Mouse (Mus musculus): ENCODE data around the gene Map7d3. TPM values are rescaled to one million over a fixed set of nuclear protein-coding genes. Genes with fewer than 3 reads are reported as not detected.

Map7d3 gene
- polyA plus RNA-seq (2014; fragmentation: Nextera tagmentation; extraction: Ambion mirVana) = 3.0 and 3.2 TPM in 2 replicates

DNA sequence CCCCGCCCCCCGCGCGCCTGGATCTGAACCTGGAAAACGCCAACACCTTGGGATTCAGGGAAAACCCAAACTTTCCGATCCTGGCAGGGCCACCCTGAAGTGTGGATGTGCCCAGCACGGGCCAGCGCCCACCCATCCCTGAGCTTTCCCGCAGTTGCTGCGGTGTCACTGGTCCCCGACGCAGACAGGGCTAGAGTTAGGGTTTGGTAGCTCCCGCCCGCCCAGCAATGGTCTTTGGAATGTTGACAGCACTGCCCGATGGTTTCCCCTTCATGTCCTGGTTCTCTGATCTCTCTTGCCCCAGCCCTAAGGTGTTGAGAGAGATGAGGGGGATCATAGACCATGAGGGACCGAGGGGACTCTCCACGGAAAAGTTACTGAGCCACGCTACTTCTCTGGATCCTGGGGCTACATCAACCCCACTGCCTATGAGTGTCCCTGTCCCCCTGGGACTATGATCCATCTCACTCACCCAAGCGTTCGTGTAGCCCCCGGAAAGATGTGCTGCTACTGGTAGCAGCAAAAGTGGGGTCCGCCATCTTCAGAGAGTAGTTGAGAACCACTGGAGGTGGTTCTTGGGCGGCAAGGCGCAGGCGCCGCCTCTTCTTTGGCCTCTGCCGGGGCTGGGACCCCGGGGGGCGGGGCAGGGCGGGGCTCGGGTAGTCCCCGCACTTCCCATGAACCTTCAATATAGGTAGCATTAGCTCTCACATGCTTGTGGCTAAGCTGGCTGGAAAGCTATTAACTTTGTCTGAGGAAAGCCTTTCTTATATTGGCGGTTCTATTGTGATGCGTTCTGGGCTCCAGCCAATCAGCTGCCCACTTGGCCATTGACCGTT is at the start of gene Map7d3:
Gene Map7d3, minus strand, starts transcription at position 562 of the 839 bp plus-strand sequence.
- DNase-seq (ENCODE audit: low spot score) = peak; percentile 40
- ATAC-seq (ENCODE audit: insufficient number of reproducible peaks, low FRiP score, low TSS enrichment, low read depth) = peak; percentile 65; the same call in 1 of the 2 replicates
- peak within 1 kb of the TSS; percentile 43 for H3K4me2 ChIP-seq (ENCODE audit: low read depth, severe bottlenecking)
- H3K27me3 ChIP-seq (ENCODE audit: control insufficient read depth, insufficient read depth, low read length) = no peaks in the 10 kb centered on the region
- no peaks in the 10 kb centered on the region for H3K9me3 ChIP-seq (ENCODE audit: control insufficient read depth, low read length)
- no peaks in the 10 kb centered on the region for H3K36me3 ChIP-seq (ENCODE audit: control insufficient read depth, insufficient read depth, low read length)
- peak within 1 kb of the TSS; percentile 40 for H3K9ac ChIP-seq (ENCODE audit: low read length)
- peak within 1 kb of the TSS; percentile 35 for H3K4me3 ChIP-seq (ENCODE audit: low read depth, low read length)
- no peak within 1 kb of the TSS for H3K27ac ChIP-seq (replicated peaks; ENCODE audit: low read depth, low read length)
- no peaks in the 10 kb centered on the region for H3K4me1 ChIP-seq (ENCODE audit: control insufficient read depth, insufficient read depth, low read length)
- 18% methylated on average over 35 of the region's 35 CpGs for WGBS

DNA sequence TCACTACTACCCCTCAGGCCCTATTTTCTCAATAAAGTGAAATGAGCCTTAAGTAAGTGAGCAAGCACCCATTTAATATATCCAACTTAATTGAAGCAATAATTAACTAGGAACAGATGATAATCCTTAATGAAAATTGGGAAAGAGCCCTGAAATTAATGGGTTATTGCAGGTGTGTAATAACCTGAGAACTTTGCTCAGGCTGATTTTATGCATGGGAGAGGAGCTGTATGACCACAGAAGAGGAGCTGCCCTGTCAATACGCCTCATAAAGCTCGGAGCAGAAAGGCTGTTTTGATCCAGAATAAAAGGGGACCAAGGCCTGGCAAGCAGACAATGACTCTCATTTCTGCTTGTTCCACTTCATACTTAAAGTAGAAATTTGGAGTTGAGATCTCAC is 47.7 kb upstream of the Map7d3 start, which contains the start of gene Adgrg4:
Gene Adgrg4, plus strand, starts transcription at position 301 of the 400 bp plus-strand sequence.
- Histone ChIP-seq H3K4me1 (ENCODE audit: control insufficient read depth, insufficient read depth, low read length) (no peaks in the 10 kb centered on the region), H3K27me3 (ENCODE audit: control insufficient read depth, insufficient read depth, low read length) (no peaks in the 10 kb centered on the region), H3K9ac (ENCODE audit: low read length) (no peak within 1 kb of the TSS), H3K9me3 (ENCODE audit: control insufficient read depth, low read length) (no peaks in the 10 kb centered on the region), H3K4me3 (ENCODE audit: low read depth, low read length) (no peak within 1 kb of the TSS), H3K27ac (replicated peaks; ENCODE audit: low read depth, low read length) (no peak within 1 kb of the TSS), H3K4me2 (ENCODE audit: low read depth, severe bottlenecking) (no peak within 1 kb of the TSS), H3K36me3 (ENCODE audit: control insufficient read depth, insufficient read depth, low read length) (no peaks in the 10 kb centered on the region)
- no peak for DNase-seq (ENCODE audit: low spot score)
- no peak for ATAC-seq (ENCODE audit: insufficient number of reproducible peaks, low FRiP score, low TSS enrichment, low read depth)
- WGBS = 74% methylated on average over 2 of the region's 2 CpGs

- H3K27me3 ChIP-seq (ENCODE audit: control insufficient read depth, insufficient read depth, low read length) = no peaks in the 10 kb centered on the region
- no peak overlapping the region for H3K9ac ChIP-seq (ENCODE audit: low read length)
- no peak overlapping the region for H3K27ac ChIP-seq (replicated peaks; ENCODE audit: low read depth, low read length)
- WGBS = 77% methylated on average over 5 of the region's 5 CpGs
- no peak overlapping the region for H3K4me2 ChIP-seq (ENCODE audit: low read depth, severe bottlenecking)
- H3K9me3 ChIP-seq (ENCODE audit: control insufficient read depth, low read length) = no peaks in the 10 kb centered on the region
- no peak overlapping the region for H3K4me3 ChIP-seq (ENCODE audit: low read depth, low read length)
- H3K36me3 ChIP-seq (ENCODE audit: control insufficient read depth, insufficient read depth, low read length) = no peaks in the 10 kb centered on the region
- DNase-seq (ENCODE audit: low spot score) (no peak), ATAC-seq (ENCODE audit: insufficient number of reproducible peaks, low FRiP score, low TSS enrichment, low read depth) (no peak)
- no peaks in the 10 kb centered on the region for H3K4me1 ChIP-seq (ENCODE audit: control insufficient read depth, insufficient read depth, low read length)
Observed at GRCm38 (mm10) chrX:56841255-56841654, 19.1 kb upstream of the Map7d3 start.

DNA sequence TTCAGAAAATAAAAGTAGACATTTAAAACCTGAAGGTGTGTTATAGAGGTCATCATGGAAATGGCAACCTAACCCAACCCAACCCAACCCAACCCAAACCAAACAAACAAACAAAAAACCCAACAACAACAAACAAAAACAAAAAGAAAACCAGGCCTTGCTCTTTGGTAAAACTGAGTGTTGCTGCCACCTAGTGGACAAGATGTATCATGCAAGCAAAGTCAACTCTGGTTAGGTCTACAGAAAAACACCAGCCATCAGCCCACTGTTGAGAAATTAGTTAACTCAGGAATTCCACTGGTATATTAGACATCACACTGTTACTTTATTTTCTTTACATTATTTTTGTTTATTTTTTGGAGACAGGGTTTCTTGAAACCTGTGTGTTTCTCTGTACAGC is 17.2 kb upstream of the Map7d3 start:
- Histone ChIP-seq H3K27ac (replicated peaks; ENCODE audit: low read depth, low read length) (no peak overlapping the region), H3K9ac (ENCODE audit: low read length) (no peak overlapping the region), H3K36me3 (ENCODE audit: control insufficient read depth, insufficient read depth, low read length) (no peaks in the 10 kb centered on the region), H3K9me3 (ENCODE audit: control insufficient read depth, low read length) (no peaks in the 10 kb centered on the region), H3K4me1 (ENCODE audit: control insufficient read depth, insufficient read depth, low read length) (no peaks in the 10 kb centered on the region), H3K4me3 (ENCODE audit: low read depth, low read length) (no peak overlapping the region), H3K27me3 (ENCODE audit: control insufficient read depth, insufficient read depth, low read length) (no peaks in the 10 kb centered on the region), H3K4me2 (ENCODE audit: low read depth, severe bottlenecking) (no peak overlapping the region)
- no peak for ATAC-seq (ENCODE audit: insufficient number of reproducible peaks, low FRiP score, low TSS enrichment, low read depth)
- peak; percentile 34 for DNase-seq (ENCODE audit: low spot score)

- DNase-seq (ENCODE audit: low spot score) (no peak), ATAC-seq (ENCODE audit: insufficient number of reproducible peaks, low FRiP score, low TSS enrichment, low read depth) (no peak)
- Histone ChIP-seq H3K4me2 (ENCODE audit: low read depth, severe bottlenecking) (no peak overlapping the region), H3K27ac (replicated peaks; ENCODE audit: low read depth, low read length) (no peak overlapping the region), H3K4me3 (ENCODE audit: low read depth, low read length) (no peak overlapping the region), H3K36me3 (ENCODE audit: control insufficient read depth, insufficient read depth, low read length) (no peaks in the 10 kb centered on the region), H3K9ac (ENCODE audit: low read length) (no peak overlapping the region), H3K4me1 (ENCODE audit: control insufficient read depth, insufficient read depth, low read length) (no peaks in the 10 kb centered on the region), H3K9me3 (ENCODE audit: control insufficient read depth, low read length) (no peaks in the 10 kb centered on the region), H3K27me3 (ENCODE audit: control insufficient read depth, insufficient read depth, low read length) (no peaks in the 10 kb centered on the region)
- WGBS = 93% methylated on average over 6 of the region's 6 CpGs
Observed at GRCm38 (mm10) chrX:56835842-56836241, 13.7 kb upstream of the Map7d3 start.

- no peaks in the 10 kb centered on the region for H3K9me3 ChIP-seq (ENCODE audit: control insufficient read depth, low read length)
- no peaks in the 10 kb centered on the region for H3K27me3 ChIP-seq (ENCODE audit: control insufficient read depth, insufficient read depth, low read length)
- H3K4me2 ChIP-seq (ENCODE audit: low read depth, severe bottlenecking) = no peak overlapping the region
- DNase-seq (ENCODE audit: low spot score) = no peak
- H3K4me3 ChIP-seq (ENCODE audit: low read depth, low read length) = no peak overlapping the region
- H3K36me3 ChIP-seq (ENCODE audit: control insufficient read depth, insufficient read depth, low read length) = no peaks in the 10 kb centered on the region
- no peak for ATAC-seq (ENCODE audit: insufficient number of reproducible peaks, low FRiP score, low TSS enrichment, low read depth)
- H3K4me1 ChIP-seq (ENCODE audit: control insufficient read depth, insufficient read depth, low read length) = no peaks in the 10 kb centered on the region
- H3K9ac ChIP-seq (ENCODE audit: low read length) = no peak overlapping the region
- WGBS = 76% methylated on average over 6 of the region's 6 CpGs
- H3K27ac ChIP-seq (replicated peaks; ENCODE audit: low read depth, low read length) = no peak overlapping the region
Observed at GRCm38 (mm10) chrX:56827492-56827891, 5.4 kb upstream of the Map7d3 start.

- H3K4me2 ChIP-seq (ENCODE audit: low read depth, severe bottlenecking) = no peak overlapping the region
- ATAC-seq (ENCODE audit: insufficient number of reproducible peaks, low FRiP score, low TSS enrichment, low read depth) (peak; percentile 35; the same call in 1 of the 2 replicates), DNase-seq (ENCODE audit: low spot score) (peak; percentile 64)
- no peak overlapping the region for H3K4me3 ChIP-seq (ENCODE audit: low read depth, low read length)
- H3K27ac ChIP-seq (replicated peaks; ENCODE audit: low read depth, low read length) = no peak overlapping the region
- H3K9me3 ChIP-seq (ENCODE audit: control insufficient read depth, low read length) = no peaks in the 10 kb centered on the region
- 57% methylated on average over 15 of the region's 15 CpGs for WGBS
- H3K9ac ChIP-seq (ENCODE audit: low read length) = no peak overlapping the region
- H3K27me3 ChIP-seq (ENCODE audit: control insufficient read depth, insufficient read depth, low read length) = no peaks in the 10 kb centered on the region
- no peaks in the 10 kb centered on the region; the same call in 1 of the 2 replicates for H3K36me3 ChIP-seq (ENCODE audit: control insufficient read depth, insufficient read depth, low read length)
- H3K4me1 ChIP-seq (ENCODE audit: control insufficient read depth, insufficient read depth, low read length) = no peaks in the 10 kb centered on the region
Observed at GRCm38 (mm10) chrX:56791268-56791667, 30.9 kb downstream of the Map7d3 start.

GRCm38 (mm10) chrX:56790591-56790990 is 31.5 kb downstream of the Map7d3 start:
- Histone ChIP-seq H3K27ac (replicated peaks; ENCODE audit: low read depth, low read length) (no peak overlapping the region), H3K27me3 (ENCODE audit: control insufficient read depth, insufficient read depth, low read length) (no peaks in the 10 kb centered on the region), H3K4me2 (ENCODE audit: low read depth, severe bottlenecking) (no peak overlapping the region), H3K36me3 (ENCODE audit: control insufficient read depth, insufficient read depth, low read length) (no peaks in the 10 kb centered on the region; the same call in 1 of the 2 replicates), H3K9me3 (ENCODE audit: control insufficient read depth, low read length) (no peaks in the 10 kb centered on the region), H3K4me3 (ENCODE audit: low read depth, low read length) (no peak overlapping the region), H3K4me1 (ENCODE audit: control insufficient read depth, insufficient read depth, low read length) (no peaks in the 10 kb centered on the region), H3K9ac (ENCODE audit: low read length) (no peak overlapping the region)
- ATAC-seq (ENCODE audit: insufficient number of reproducible peaks, low FRiP score, low TSS enrichment, low read depth) = no peak
- no peak for DNase-seq (ENCODE audit: low spot score)
- WGBS = 89% methylated on average over 4 of the region's 4 CpGs
